Mouse (Mus musculus) MEL (cell line): ENCODE measurements around the gene Cavin3. TPM values are rescaled to one million over a fixed set of nuclear protein-coding genes. Genes with fewer than 3 reads are reported as not detected.

Experiments used
- DNase-seq: peaks from one replicate; pipeline ENCODE4 v3.0.0; 2011; ENCODE audit warnings: low read depth, low spot score
- H3K27ac ChIP-seq: 2 replicates; pipeline ENCODE4 v1.5.1; 2012; ENCODE audit warnings: low read depth, mild to moderate bottlenecking, control low read depth, low read length, moderate library complexity; ENCODE audit not compliant: control insufficient read depth
- H3K27me3 ChIP-seq, 2 experiments: fragments of 150-350 bp in 1 of 2; sonication (generic) in 1 of 2; 2 replicates each; pipeline ENCODE4 v1.6.1; 2012; ENCODE audit warnings: low read length in 2 of 2, mild to moderate bottlenecking in 2 of 2, improper control_type of control experiment in 1 of 2, moderate library complexity in 1 of 2; ENCODE audit not compliant: insufficient read depth in 2 of 2, control insufficient read depth in 1 of 2
- H3K36me3 ChIP-seq, 2 experiments: 2 replicates each; pipeline ENCODE4 v1.6.1; 2012 to 2014; ENCODE audit warnings: low read length in 2 of 2, improper control_type of control experiment in 1 of 2, inconsistent platforms in 1 of 2, mild to moderate bottlenecking in 1 of 2; ENCODE audit not compliant: insufficient read depth in 2 of 2, control insufficient read depth in 1 of 2
- H3K4me1 ChIP-seq, 2 experiments: fragments of 150-350 bp in 1 of 2; sonication (generic) in 1 of 2; 2 replicates each; pipeline ENCODE4 v1.6.1; 2012; ENCODE audit warnings: low read length in 2 of 2, improper control_type of control experiment in 1 of 2, mild to moderate bottlenecking in 1 of 2; ENCODE audit not compliant: insufficient read depth in 2 of 2, control insufficient read depth in 1 of 2
- H3K4me3 ChIP-seq, 2 experiments: fragments of 150-350 bp in 1 of 2; sonication (generic) in 1 of 2; 2 replicates each; pipeline ENCODE4 v1.5.1; 2012; ENCODE audit warnings: low read depth in 2 of 2, low read length in 2 of 2, mild to moderate bottlenecking in 2 of 2, moderate library complexity in 2 of 2, control low read depth in 1 of 2, improper control_type of control experiment in 1 of 2; ENCODE audit not compliant: control insufficient read depth in 1 of 2, insufficient read depth in 1 of 2
- H3K79me2 ChIP-seq: 2 replicates; pipeline ENCODE4 v1.6.1; 2012; ENCODE audit warnings: mild to moderate bottlenecking, low read length, moderate library complexity; ENCODE audit not compliant: control insufficient read depth, poor library complexity, insufficient read depth
- H3K9ac ChIP-seq: 2 replicates; pipeline ENCODE4 v1.6.1; 2012; ENCODE audit warnings: low read depth, mild to moderate bottlenecking, control low read depth, low read length, moderate library complexity; ENCODE audit not compliant: control insufficient read depth, poor library complexity, severe bottlenecking
- H3K9me3 ChIP-seq: fragments of 150-350 bp; sonication (generic); replicated peaks from 2 replicates; pipeline ENCODE4 v1.6.1; 2012; ENCODE audit warnings: mild to moderate bottlenecking, low read length, improper control_type of control experiment, moderate library complexity; ENCODE audit not compliant: insufficient read depth
- CHD1 ChIP-seq: IDR thresholded peaks from 2 replicates; pipeline ENCODE4 v1.6.1; 2012; ENCODE audit warnings: low read depth, mild to moderate bottlenecking, inconsistent platforms, low read length, improper control_type of control experiment
- CHD2 ChIP-seq: IDR thresholded peaks from 2 replicates; pipeline ENCODE4 v1.6.1; 2011; ENCODE audit warnings: low read length, improper control_type of control experiment
- ETS1 ChIP-seq: IDR thresholded peaks from 2 replicates; pipeline ENCODE4 v1.6.1; 2012; ENCODE audit warnings: low read depth, mild to moderate bottlenecking, inconsistent platforms, low read length, improper control_type of control experiment, moderate library complexity
- HCFC1 ChIP-seq: IDR thresholded peaks from 2 replicates; pipeline ENCODE4 v1.6.1; 2012; ENCODE audit warnings: low read depth, mild to moderate bottlenecking, inconsistent platforms, low read length, improper control_type of control experiment, moderate library complexity
- KAT2A ChIP-seq: conservative IDR thresholded peaks from 2 replicates; pipeline ENCODE4 v1.6.1; 2012; ENCODE audit warnings: low read depth, low read length, improper control_type of control experiment, inconsistent platforms
- MAZ ChIP-seq: IDR thresholded peaks from 2 replicates; pipeline ENCODE4 v1.6.1; 2012; ENCODE audit warnings: low read depth, mild to moderate bottlenecking, inconsistent platforms, low read length, improper control_type of control experiment
- MXI1 ChIP-seq: IDR thresholded peaks from 2 replicates; pipeline ENCODE4 v1.6.1; 2011; ENCODE audit warnings: mild to moderate bottlenecking, low read depth, low read length, improper control_type of control experiment
- NELFE ChIP-seq: IDR thresholded peaks from 2 replicates; pipeline ENCODE4 v1.6.1; 2011; ENCODE audit warnings: low read depth, low read length, improper control_type of control experiment
- TBP ChIP-seq: IDR thresholded peaks from 2 replicates; pipeline ENCODE4 v1.8.0; 2011; ENCODE audit warnings: low read depth, low read length, improper control_type of control experiment
- UBTF ChIP-seq: IDR thresholded peaks from 2 replicates; pipeline ENCODE4 v1.6.1; 2012; ENCODE audit warnings: low read depth, mild to moderate bottlenecking, inconsistent platforms, low read length, improper control_type of control experiment, moderate library complexity, borderline replicate concordance; ENCODE audit not compliant: insufficient read depth
- USF1 ChIP-seq: IDR thresholded peaks from 2 replicates; pipeline ENCODE4 v1.6.1; 2014; ENCODE audit warnings: low read depth, mild to moderate bottlenecking, inconsistent platforms, low read length, improper control_type of control experiment, moderate library complexity
- USF2 ChIP-seq, 2 experiments: IDR thresholded peaks; 2 replicates each; pipeline ENCODE4 v1.6.1; 2011 to 2012; ENCODE audit warnings: improper control_type of control experiment in 2 of 2, low read length in 2 of 2, borderline replicate concordance in 1 of 2, inconsistent platforms in 1 of 2, low read depth in 1 of 2, mild to moderate bottlenecking in 1 of 2; ENCODE audit not compliant: insufficient read depth in 1 of 2
- ZC3H11A ChIP-seq: IDR thresholded peaks from 2 replicates; pipeline ENCODE4 v1.6.1; 2012; ENCODE audit warnings: low read depth, mild to moderate bottlenecking, inconsistent platforms, low read length, improper control_type of control experiment
- ZMIZ1 ChIP-seq: IDR thresholded peaks from 2 replicates; pipeline ENCODE4 v1.6.1; 2012; ENCODE audit warnings: low read depth, mild to moderate bottlenecking, inconsistent platforms, low read length, improper control_type of control experiment, moderate library complexity
- polyA plus RNA-seq, 2 experiments: library from polyadenylated mRNA; stranded (reverse) in 1 of 2; unstranded in 1 of 2; fragments of >175 nt in 1 of 2; fragments of >200 nt in 1 of 2; gene quantifications; 2 replicates each; pipeline versions ENCODE4 v1.2.1 to v1.2.4; 2012; ENCODE audit warnings: low replicate concordance in 2 of 2, low read depth in 1 of 2; ENCODE audit not compliant: insufficient read length in 2 of 2, insufficient read depth in 1 of 2, missing spikeins in 1 of 2
- total RNA-seq: library from RNA; depleted of rRNA; stranded (reverse); fragments of 300-350 nt; gene quantifications from 2 replicates; pipeline ENCODE4 v1.2.3, GENCODE M21; 2012

Cavin3 gene
- total and polyA plus RNA-seq, 3 experiments = not detected

- H3K79me2 ChIP-seq = no peaks in the 10 kb centered on the region
- TF ChIP-seq CHD1 (no peak), CHD2 (no peak), ZMIZ1 (no peak), TBP (no peak), MXI1 (no peak), USF2 (IDR thresholded peaks at IDR 0.05; ENCODE audit: borderline replicate concordance in 1 of 2, insufficient read depth in 1 of 2, low read depth in 1 of 2, low read length in 2 of 2) (no peak), USF1 (no peak), NELFE (no peak)
- peaks cover 0 to 6% of the 10 kb centered on the region in 2 experiments; a peak in 3 of 4 replicates for H3K27me3 ChIP-seq
- H3K9me3 ChIP-seq = no peaks in the 10 kb centered on the region
- no peak overlapping the region for H3K4me3 ChIP-seq
- no peak overlapping the region for H3K9ac ChIP-seq
- DNase-seq = no peak
- no peaks in the 10 kb centered on the region for H3K4me1 ChIP-seq
- no peaks in the 10 kb centered on the region for H3K36me3 ChIP-seq
- no peak overlapping the region for H3K27ac ChIP-seq
These were observed 42.1 kb upstream of the Cavin3 start for GRCm38 (mm10) chr7:105524222-105524621.

GRCm38 (mm10) chr7:105520201-105520600 is 38.1 kb upstream of the Cavin3 start:
- no peaks in the 10 kb centered on the region for H3K9me3 ChIP-seq
- no peaks in the 10 kb centered on the region for H3K36me3 ChIP-seq
- TF ChIP-seq USF1 (no peak), KAT2A (no peak), USF2 (IDR thresholded peaks at IDR 0.05; ENCODE audit: borderline replicate concordance in 1 of 2, insufficient read depth in 1 of 2, low read depth in 1 of 2, low read length in 2 of 2) (no peak), MAZ (no peak)
- no peak overlapping the region for H3K9ac ChIP-seq
- H3K27ac ChIP-seq = no peak overlapping the region
- no peak overlapping the region for H3K4me3 ChIP-seq
- H3K4me1 ChIP-seq = no peaks in the 10 kb centered on the region
- peak; percentile 11 for DNase-seq
- H3K79me2 ChIP-seq = no peaks in the 10 kb centered on the region
- H3K27me3 ChIP-seq = peaks cover 0 to 8% of the 10 kb centered on the region in 2 experiments; a peak in 3 of 4 replicates

GRCm38 (mm10) chr7:105519771-105520170 is 37.7 kb upstream of the Cavin3 start:
- no peak for DNase-seq
- H3K9me3 ChIP-seq = no peaks in the 10 kb centered on the region
- no peak overlapping the region for H3K9ac ChIP-seq
- H3K4me1 ChIP-seq = no peaks in the 10 kb centered on the region
- no peak overlapping the region for H3K27ac ChIP-seq
- no peaks in the 10 kb centered on the region for H3K36me3 ChIP-seq
- H3K79me2 ChIP-seq = no peaks in the 10 kb centered on the region
- H3K27me3 ChIP-seq = peaks cover 0 to 8% of the 10 kb centered on the region in 2 experiments; a peak in 3 of 4 replicates
- TF ChIP-seq MXI1 (no peak), HCFC1 (no peak), ETS1 (no peak), ZC3H11A (no peak), CHD1 (no peak), UBTF (no peak), USF2 (IDR thresholded peaks at IDR 0.05; ENCODE audit: borderline replicate concordance in 1 of 2, insufficient read depth in 1 of 2, low read depth in 1 of 2, low read length in 2 of 2) (no peak)
- H3K4me3 ChIP-seq = no peak overlapping the region
